Mouse (Mus musculus) midbrain, embryonic 11.5 days (tissue): Measurements from ENCODE around the gene Bpi. TPM values are rescaled to one million over a fixed set of nuclear protein-coding genes. Genes with fewer than 3 reads are reported as not detected.

ENCODE experiments used
- ATAC-seq: fragments of 200-750 bp; cut with Nextera tagmentation; 2 replicates; pipeline ENCODE4 v1.8.0; 2017; ENCODE audit warnings: moderate TSS enrichment, moderate library complexity; ENCODE audit not compliant: low FRiP score
- DNase-seq: peaks from one replicate; pipeline ENCODE4 v3.0.0; 2015; ENCODE audit warnings: low spot score; ENCODE audit errors: missing footprints
- H3K27ac ChIP-seq: fragments of 300-500 bp; sonication (generic); 2 replicates; pipeline ENCODE4 v1.5.1; 2014; ENCODE audit warnings: low read depth, low read length
- H3K27me3 ChIP-seq: fragments of 300-500 bp; sonication (generic); 2 replicates; pipeline ENCODE4 v1.6.1; 2014; ENCODE audit warnings: mild to moderate bottlenecking, low read length, moderate library complexity, mixed read lengths; ENCODE audit not compliant: control insufficient read depth, insufficient read depth
- H3K36me3 ChIP-seq: fragments of 300-500 bp; sonication (generic); 2 replicates; pipeline ENCODE4 v1.6.1; 2014; ENCODE audit warnings: mild to moderate bottlenecking, low read length, moderate library complexity, mixed read lengths; ENCODE audit not compliant: control insufficient read depth, insufficient read depth
- H3K4me1 ChIP-seq: fragments of 300-500 bp; sonication (generic); 2 replicates; pipeline ENCODE4 v1.6.1; 2014; ENCODE audit warnings: low read length; ENCODE audit not compliant: control insufficient read depth, insufficient read depth
- H3K4me2 ChIP-seq: fragments of 300-500 bp; sonication (generic); 2 replicates; pipeline ENCODE4 v1.6.1; 2014; ENCODE audit warnings: mild to moderate bottlenecking, moderate library complexity
- H3K4me3 ChIP-seq: fragments of 300-500 bp; sonication (generic); 2 replicates; pipeline ENCODE4 v1.5.1; 2014; ENCODE audit warnings: low read depth, low read length
- H3K9ac ChIP-seq: fragments of 300-500 bp; sonication (generic); 2 replicates; pipeline ENCODE4 v1.6.1; 2014; ENCODE audit warnings: low read length
- H3K9me3 ChIP-seq: fragments of 300-500 bp; sonication (generic); 2 replicates; pipeline ENCODE4 v1.6.1; 2016; ENCODE audit warnings: low read length; ENCODE audit not compliant: control insufficient read depth
- WGBS: fragments of 180-500 bp; shearing (Covaris S2); extraction: QIAGEN DNeasy Blood & Tissue Kit; methylation state at CpG from one replicate; pipeline ENCODE4 v1.1.7; 2014; 5-methylcytosine and 5-hydroxymethylcytosine counted together
- polyA plus RNA-seq: library from polyadenylated mRNA; unstranded; fragments of >200 nt; fragmentation: Nextera tagmentation; extraction: Ambion mirVana; gene quantifications from 2 replicates; pipeline ENCODE4 v1.2.1, GENCODE M21; 2014

Gene Bpi
- polyA plus RNA-seq, 1 experiment from 2014 or later, result not detected

DNA sequence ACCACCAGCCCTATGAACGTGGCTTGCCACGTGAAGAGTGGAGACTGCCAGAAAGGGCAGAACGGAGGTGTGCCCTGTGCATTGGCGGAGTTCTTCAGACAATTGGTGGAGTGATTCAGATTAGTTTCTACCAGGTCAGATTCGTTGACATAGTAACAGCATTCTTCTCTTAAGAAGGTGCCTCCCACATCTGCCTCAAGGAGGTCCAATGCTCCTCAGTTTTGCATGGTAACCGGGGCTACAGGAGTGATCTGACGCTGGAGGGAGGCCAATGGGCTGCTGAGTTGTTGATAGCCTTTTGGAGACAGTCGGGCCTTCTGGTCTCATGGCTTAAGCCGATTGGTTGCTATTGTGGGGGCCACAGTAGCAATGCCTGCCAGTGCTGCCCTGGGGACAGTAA, 37.8 kb downstream of the Bpi start:
- WGBS, result 61% methylated on average over 9 of the region's 9 CpGs
- no peak overlapping the region for H3K9ac ChIP-seq
- no peak for DNase-seq
- no peak overlapping the region for H3K27ac ChIP-seq
- no peaks in the 10 kb centered on the region for H3K9me3 ChIP-seq
- no peaks in the 10 kb centered on the region for H3K4me1 ChIP-seq
- no peak overlapping the region for H3K4me2 ChIP-seq
- ATAC-seq, result no peak
- H3K27me3 ChIP-seq, result no peaks in the 10 kb centered on the region
- no peaks in the 10 kb centered on the region for H3K36me3 ChIP-seq
- no peak overlapping the region for H3K4me3 ChIP-seq

DNA sequence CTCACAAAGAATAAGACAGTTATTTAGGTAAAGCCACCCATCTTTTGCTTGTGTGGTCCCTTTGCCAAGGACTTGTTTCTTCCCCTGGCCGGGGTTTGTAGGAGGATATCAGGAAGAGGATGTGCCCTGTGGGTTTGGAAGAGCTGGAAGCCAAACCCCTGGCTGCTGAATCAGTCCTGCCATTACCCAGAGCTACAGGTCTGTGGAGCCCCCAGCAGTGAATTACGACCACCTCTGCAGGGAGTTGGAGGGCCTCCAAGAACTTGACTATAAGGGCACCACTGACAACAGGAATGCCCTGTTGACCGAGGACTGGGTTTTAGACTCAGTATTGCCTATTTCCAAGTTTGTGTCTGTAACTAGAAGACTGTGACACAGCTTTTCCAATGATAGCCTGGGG, 41.3 kb downstream of the Bpi start:
- DNase-seq (no peak), ATAC-seq (no peak)
- Histone ChIP-seq H3K4me1 (no peaks in the 10 kb centered on the region), H3K27me3 (no peaks in the 10 kb centered on the region), H3K4me3 (no peak overlapping the region), H3K36me3 (no peaks in the 10 kb centered on the region), H3K9me3 (no peaks in the 10 kb centered on the region), H3K9ac (no peak overlapping the region), H3K4me2 (no peak overlapping the region), H3K27ac (no peak overlapping the region)
- WGBS, result 88% methylated on average over 3 of the region's 3 CpGs

DNA sequence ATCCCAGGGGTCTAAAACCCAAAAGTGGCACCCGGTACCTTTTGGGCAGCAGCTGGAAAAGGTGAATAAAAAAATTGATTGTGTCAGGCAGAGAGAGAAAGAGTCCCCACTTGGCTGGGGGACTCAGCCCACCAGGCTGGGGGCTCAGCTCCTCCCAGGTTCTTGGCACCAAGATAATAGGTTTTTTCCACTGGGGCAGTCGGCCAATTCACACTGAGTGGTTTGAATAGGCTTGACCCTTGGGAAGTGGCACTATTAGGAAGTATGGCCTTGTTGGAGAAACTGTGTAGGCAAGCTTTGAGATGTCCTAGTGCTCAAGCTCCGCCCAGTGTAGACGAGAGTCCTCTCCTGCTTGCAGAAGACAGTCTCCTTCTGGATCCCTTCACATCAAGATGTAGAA, 41.8 kb downstream of the Bpi start:
- Histone ChIP-seq H3K4me2 (no peak overlapping the region), H3K4me1 (no peaks in the 10 kb centered on the region), H3K9ac (no peak overlapping the region), H3K36me3 (no peaks in the 10 kb centered on the region), H3K27ac (no peak overlapping the region), H3K4me3 (no peak overlapping the region), H3K9me3 (no peaks in the 10 kb centered on the region), H3K27me3 (no peaks in the 10 kb centered on the region)
- ATAC-seq (no peak), DNase-seq (no peak)
- 74% methylated on average over 4 of the region's 4 CpGs for WGBS

DNA sequence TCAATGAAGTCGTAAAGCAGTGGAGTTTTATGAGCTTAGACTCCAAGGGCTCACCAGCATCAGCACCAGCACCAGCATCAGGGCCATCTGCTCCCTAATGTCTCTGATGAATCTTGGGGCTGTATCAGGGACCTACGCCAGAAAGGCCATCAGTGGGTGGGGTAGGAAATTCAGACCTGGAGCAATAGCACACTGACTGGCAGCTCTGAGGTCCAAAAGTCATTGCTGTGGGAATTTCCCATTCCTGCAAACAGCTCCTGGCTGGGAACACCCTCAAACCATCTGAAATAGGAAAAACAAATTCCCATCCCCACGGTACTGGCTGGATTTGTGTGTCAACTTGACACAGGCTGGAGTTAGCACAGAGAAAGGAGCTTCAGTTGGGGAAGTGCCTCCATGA, 44.9 kb downstream of the Bpi start:
- Histone ChIP-seq H3K27me3 (no peaks in the 10 kb centered on the region), H3K27ac (no peak overlapping the region), H3K9me3 (no peaks in the 10 kb centered on the region), H3K4me2 (no peak overlapping the region), H3K4me1 (no peaks in the 10 kb centered on the region; the same call in 1 of the 2 replicates), H3K36me3 (no peaks in the 10 kb centered on the region), H3K9ac (no peak overlapping the region), H3K4me3 (no peak overlapping the region)
- ATAC-seq (no peak), DNase-seq (no peak)
- WGBS, result 83% methylated on average over 3 of the region's 3 CpGs

DNA sequence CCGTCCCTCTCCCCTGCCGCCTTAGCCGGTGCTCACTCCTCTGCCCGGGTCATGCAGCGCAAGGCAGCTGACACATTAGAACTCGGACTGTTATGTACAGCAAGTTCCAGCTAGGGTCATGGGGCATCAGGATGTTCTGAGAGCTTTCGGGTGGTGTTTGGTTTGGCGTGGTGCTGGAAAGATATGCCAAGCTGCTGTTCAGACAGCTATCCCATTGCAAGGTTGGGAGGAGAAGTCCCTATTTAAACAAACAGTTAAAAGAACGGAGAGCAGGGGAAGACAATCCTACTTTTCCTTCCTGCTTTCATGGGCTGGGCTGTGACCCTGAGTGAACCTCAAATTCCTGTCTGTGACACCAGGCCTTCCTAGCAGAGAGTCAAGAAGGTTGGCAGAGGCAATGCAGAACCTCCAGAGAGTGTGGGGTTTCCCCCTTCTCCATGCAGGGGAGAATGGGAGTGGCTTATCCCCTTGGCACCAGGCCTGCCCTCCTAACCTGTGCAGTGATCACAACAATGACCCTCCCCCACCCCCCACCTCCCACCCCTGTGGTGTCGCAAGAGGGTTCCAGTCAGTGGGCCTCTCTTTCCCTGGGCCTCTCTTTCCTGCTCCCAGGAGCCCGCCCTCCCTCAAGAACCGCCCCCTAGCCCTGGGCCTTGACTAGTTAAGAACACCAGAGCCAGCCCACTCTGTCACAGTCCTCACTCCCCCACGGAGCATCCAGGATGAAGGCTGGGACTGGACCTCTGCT, 48.2 kb downstream of the Bpi start, which contains the start of gene Lbp:
Gene Lbp, plus strand, starts transcription at position 546 of the 748 bp plus-strand sequence.
- H3K36me3 ChIP-seq, result no peaks in the 10 kb centered on the region
- no peaks in the 10 kb centered on the region; the same call in 1 of the 2 replicates for H3K4me1 ChIP-seq
- no peaks in the 10 kb centered on the region for H3K27me3 ChIP-seq
- H3K9me3 ChIP-seq, result no peaks in the 10 kb centered on the region
- no peak within 1 kb of the TSS for H3K4me3 ChIP-seq
- ATAC-seq (peak; percentile 42), DNase-seq (no peak)
- 50% methylated on average over 13 of the region's 13 CpGs for WGBS
- no peak within 1 kb of the TSS for H3K4me2 ChIP-seq
- no peak within 1 kb of the TSS for H3K9ac ChIP-seq
- H3K27ac ChIP-seq, result no peak within 1 kb of the TSS

DNA sequence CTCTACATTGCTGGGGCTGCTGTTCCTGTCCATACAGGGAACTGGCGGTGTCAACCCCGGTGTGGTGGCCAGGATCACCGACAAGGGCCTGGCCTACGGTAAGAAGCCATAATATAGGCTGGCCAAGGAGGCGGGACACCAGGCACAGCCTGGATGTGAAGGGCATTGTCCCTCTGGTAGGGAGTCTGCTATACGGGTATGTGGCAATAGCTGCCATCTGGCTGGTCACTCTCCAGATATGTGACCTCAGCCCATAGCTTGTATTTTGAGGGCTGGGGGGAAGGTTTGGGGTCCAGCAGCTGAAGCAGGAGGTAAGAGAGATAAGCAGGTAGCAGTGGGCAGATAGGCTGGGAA, 48.8 kb downstream of the Bpi start:
- Histone ChIP-seq H3K9ac (no peak overlapping the region), H3K27ac (no peak overlapping the region), H3K4me2 (no peak overlapping the region), H3K36me3 (no peaks in the 10 kb centered on the region), H3K27me3 (no peaks in the 10 kb centered on the region), H3K4me3 (no peak overlapping the region), H3K9me3 (no peaks in the 10 kb centered on the region), H3K4me1 (no peaks in the 10 kb centered on the region; the same call in 1 of the 2 replicates)
- ATAC-seq, result no peak
- no peak for DNase-seq
- WGBS, result 35% methylated on average over 6 of the region's 6 CpGs

DNA sequence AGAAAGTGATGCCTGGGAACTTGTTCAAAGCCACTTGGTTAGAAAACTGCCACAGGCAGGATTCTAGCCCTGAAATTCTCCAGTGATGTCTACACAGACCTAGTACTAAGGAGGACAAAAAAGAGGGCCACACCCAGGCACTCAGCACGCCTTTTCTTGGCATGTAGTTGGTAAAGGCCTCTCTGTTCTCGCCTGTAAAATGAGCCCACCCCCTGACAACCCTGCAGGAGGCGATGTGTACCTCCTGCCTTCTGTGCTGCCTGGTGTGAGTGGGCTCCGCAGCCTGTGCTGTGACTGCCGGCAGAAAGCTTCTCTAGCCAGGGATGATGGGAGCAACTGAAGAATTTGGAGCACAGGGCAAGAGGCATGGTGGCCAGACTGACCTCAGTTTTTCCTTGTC, 50.4 kb downstream of the Bpi start:
- Histone ChIP-seq H3K27me3 (no peaks in the 10 kb centered on the region), H3K9ac (no peak overlapping the region), H3K9me3 (no peaks in the 10 kb centered on the region), H3K27ac (no peak overlapping the region), H3K4me3 (no peak overlapping the region), H3K4me2 (no peak overlapping the region), H3K36me3 (no peaks in the 10 kb centered on the region), H3K4me1 (no peaks in the 10 kb centered on the region; the same call in 1 of the 2 replicates)
- 65% methylated on average over 5 of the region's 5 CpGs for WGBS
- ATAC-seq (no peak), DNase-seq (no peak)

DNA sequence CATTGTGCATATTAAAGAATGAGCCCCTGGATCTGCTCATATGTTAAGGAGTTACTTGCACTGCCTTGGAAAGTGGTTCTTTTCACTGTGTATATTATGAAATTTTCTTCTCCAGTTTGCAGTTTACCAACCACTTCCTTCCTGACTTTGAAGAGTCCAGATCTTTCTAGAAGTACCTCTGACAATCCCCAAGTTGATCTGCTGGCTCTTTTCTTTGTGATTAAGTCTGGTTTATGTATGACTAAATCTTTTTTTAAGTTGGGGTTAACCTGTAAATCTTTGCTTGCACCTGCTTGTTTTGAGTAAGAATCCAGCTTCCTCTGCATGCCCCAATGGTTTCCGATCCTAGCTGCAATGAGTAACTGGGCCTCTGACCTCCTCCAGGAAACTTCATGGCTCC, 55.2 kb downstream of the Bpi start:
- Histone ChIP-seq H3K27me3 (no peaks in the 10 kb centered on the region), H3K4me1 (no peaks in the 10 kb centered on the region), H3K9me3 (no peaks in the 10 kb centered on the region), H3K27ac (no peak overlapping the region), H3K36me3 (no peaks in the 10 kb centered on the region), H3K4me2 (no peak overlapping the region), H3K9ac (no peak overlapping the region), H3K4me3 (no peak overlapping the region)
- WGBS, result 72% methylated on average over 1 of the region's 1 CpGs
- ATAC-seq (no peak), DNase-seq (no peak)

DNA sequence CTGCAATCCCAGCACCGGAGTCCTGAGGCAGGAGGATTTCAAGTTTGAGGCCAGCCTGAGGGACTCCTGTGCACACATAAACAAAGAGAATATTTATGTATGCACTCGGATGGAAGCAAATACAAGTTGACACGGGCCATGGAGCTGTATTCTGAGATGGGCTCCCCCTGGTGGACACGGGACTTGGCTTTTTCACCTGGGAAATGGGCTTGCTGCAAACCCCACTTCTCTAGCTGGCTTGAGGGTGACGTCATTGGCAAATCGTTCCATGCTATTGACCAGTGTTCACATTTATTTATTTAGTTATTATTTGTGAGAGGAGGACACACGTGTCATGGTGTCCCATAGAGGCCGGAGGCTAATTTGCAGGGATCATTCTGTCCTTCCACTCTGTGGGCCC, 58.5 kb downstream of the Bpi start:
- Histone ChIP-seq H3K9ac (no peak overlapping the region), H3K27ac (no peak overlapping the region), H3K36me3 (no peaks in the 10 kb centered on the region), H3K4me3 (no peak overlapping the region), H3K27me3 (no peaks in the 10 kb centered on the region), H3K9me3 (no peaks in the 10 kb centered on the region), H3K4me2 (no peak overlapping the region), H3K4me1 (no peaks in the 10 kb centered on the region)
- ATAC-seq, result no peak
- peak; percentile 21 for DNase-seq
- 72% methylated on average over 8 of the region's 8 CpGs for WGBS
